Mouse (Mus musculus) liver, embryonic 15.5 days (tissue): ENCODE data around the gene Uchl5. TPM values are rescaled to one million over a fixed set of nuclear protein-coding genes. Genes with fewer than 3 reads are reported as not detected.
A peak's percentile ranks its signal among the peaks of the same experiment; 100 is the strongest.

Source experiments
- ATAC-seq: fragments of 200-750 bp; cut with Nextera tagmentation; 2 replicates; pipeline ENCODE4 v1.8.0; 2017; ENCODE audit warnings: moderate number of reproducible peaks, mild to moderate bottlenecking, moderate library complexity; ENCODE audit not compliant: insufficient read depth
- H3K27ac ChIP-seq: fragments of 300-500 bp; sonication (generic); replicated peaks from 2 replicates; pipeline ENCODE4 v1.5.1; 2015; ENCODE audit warnings: mild to moderate bottlenecking, inconsistent platforms
- H3K27me3 ChIP-seq: fragments of 300-500 bp; sonication (generic); 2 replicates; pipeline ENCODE4 v1.6.1; 2015; ENCODE audit warnings: mild to moderate bottlenecking, inconsistent platforms
- H3K36me3 ChIP-seq: fragments of 300-500 bp; sonication (generic); replicated peaks from 2 replicates; pipeline ENCODE4 v1.6.1; 2015; ENCODE audit warnings: moderate library complexity, mild to moderate bottlenecking, inconsistent platforms
- H3K4me1 ChIP-seq: fragments of 300-500 bp; sonication (generic); replicated peaks from 2 replicates; pipeline ENCODE4 v1.6.1; 2015; ENCODE audit warnings: inconsistent platforms
- H3K4me2 ChIP-seq: fragments of 300-500 bp; sonication (generic); 2 replicates; pipeline ENCODE4 v1.6.1; 2015; ENCODE audit warnings: moderate library complexity, mild to moderate bottlenecking, inconsistent platforms
- H3K4me3 ChIP-seq: fragments of 300-500 bp; sonication (generic); replicated peaks from 2 replicates; pipeline ENCODE4 v1.5.1; 2015; ENCODE audit warnings: mild to moderate bottlenecking, inconsistent platforms
- H3K9ac ChIP-seq: fragments of 300-500 bp; sonication (generic); 2 replicates; pipeline ENCODE4 v1.6.1; 2015; ENCODE audit warnings: moderate library complexity, mild to moderate bottlenecking, inconsistent platforms
- H3K9me3 ChIP-seq: fragments of 300-500 bp; sonication (generic); replicated peaks from 2 replicates; pipeline ENCODE4 v1.6.1; 2016; ENCODE audit warnings: inconsistent platforms
- WGBS: fragments of 180-500 bp; shearing (Covaris S2); methylation state at CpG from one replicate; pipeline ENCODE4 v1.1.7; 2015; ENCODE audit warnings: mixed read lengths; ENCODE audit not compliant: insufficient replicate concordance; 5-methylcytosine and 5-hydroxymethylcytosine counted together
- polyA plus RNA-seq: library from polyadenylated mRNA; unstranded; fragments of >200 nt; fragmentation: Nextera tagmentation; extraction: Ambion mirVana; gene quantifications from 2 replicates; pipeline ENCODE4 v1.2.1, GENCODE M21; 2015

Uchl5 gene
- polyA plus RNA-seq, 1 experiment from 2014 or later = 68.9 TPM

- H3K4me1 ChIP-seq = 0 out of 2 replicates have a peak, but pooled peaks cover 3% of the 10 kb centered on the region
- H3K27ac ChIP-seq = no peak overlapping the region
- H3K4me2 ChIP-seq = no peak overlapping the region
- WGBS = 83% methylated on average over 6 of the region's 6 CpGs
- no peaks in the 10 kb centered on the region for H3K9me3 ChIP-seq
- no peak for ATAC-seq
- H3K9ac ChIP-seq = no peak overlapping the region
- peaks cover 24% of the 10 kb centered on the region for H3K36me3 ChIP-seq
- H3K27me3 ChIP-seq = no peaks in the 10 kb centered on the region
- no peak overlapping the region for H3K4me3 ChIP-seq
Observed at GRCm38 (mm10) chr1:143809062-143809461, 32.0 kb downstream of the Uchl5 start.

- 0 out of 2 replicates have a peak, but pooled peaks cover 5% of the 10 kb centered on the region for H3K4me1 ChIP-seq
- 28% methylated on average over 7 of the region's 7 CpGs for WGBS
- no peak overlapping the region for H3K4me2 ChIP-seq
- H3K36me3 ChIP-seq = peaks cover 7% of the 10 kb centered on the region
- H3K27me3 ChIP-seq = no peaks in the 10 kb centered on the region
- no peaks in the 10 kb centered on the region for H3K9me3 ChIP-seq
- H3K27ac ChIP-seq = no peak overlapping the region
- H3K9ac ChIP-seq = no peak overlapping the region
- ATAC-seq = peak; percentile 68
- no peak overlapping the region for H3K4me3 ChIP-seq
Observed at GRCm38 (mm10) chr1:143813676-143814360, 36.7 kb downstream of the Uchl5 start.

DNA sequence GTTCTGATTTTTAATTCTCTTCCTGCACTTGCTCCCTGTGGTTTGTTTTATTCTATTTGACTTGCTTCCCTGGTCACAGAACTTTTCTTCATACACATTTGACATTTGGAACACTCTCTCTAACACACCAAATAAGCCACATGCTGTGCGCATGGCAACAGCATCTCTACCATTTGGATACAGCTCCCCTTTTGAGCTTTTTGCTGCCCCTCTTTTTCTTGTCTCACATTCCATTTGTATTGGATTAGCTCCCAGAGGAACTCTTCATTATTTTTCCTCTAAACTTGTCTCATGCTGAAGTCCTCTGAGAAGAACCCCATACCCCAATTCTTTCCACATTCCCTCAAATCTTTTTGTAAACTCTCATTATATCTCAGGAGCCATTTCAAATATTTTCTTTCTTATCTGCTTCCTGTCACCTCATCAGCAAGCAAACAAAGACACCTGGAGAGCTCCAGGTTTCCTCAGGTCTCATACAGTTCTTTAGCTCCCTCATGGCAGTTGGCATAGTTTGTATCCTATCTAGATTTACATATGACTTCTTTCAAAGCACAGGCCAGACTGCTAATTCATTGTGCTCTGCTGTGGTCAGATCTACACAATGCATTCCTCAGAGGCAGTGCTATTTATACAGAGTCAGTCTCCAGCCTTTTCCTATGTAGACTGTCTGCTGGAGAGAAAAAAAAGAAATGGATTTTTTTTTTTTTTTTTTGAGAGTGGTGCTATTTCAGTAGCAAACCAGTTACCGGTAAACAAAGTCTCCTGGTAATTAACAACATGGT lies 43.2 kb downstream of the Uchl5 start:
- WGBS = 76% methylated on average over 2 of the region's 2 CpGs
- no peaks in the 10 kb centered on the region for H3K27me3 ChIP-seq
- H3K9me3 ChIP-seq = no peaks in the 10 kb centered on the region
- no peaks in the 10 kb centered on the region for H3K4me1 ChIP-seq
- H3K4me3 ChIP-seq = no peak overlapping the region
- no peaks in the 10 kb centered on the region for H3K36me3 ChIP-seq
- no peak overlapping the region for H3K9ac ChIP-seq
- no peak overlapping the region for H3K4me2 ChIP-seq
- no peak for ATAC-seq
- H3K27ac ChIP-seq = no peak overlapping the region

DNA sequence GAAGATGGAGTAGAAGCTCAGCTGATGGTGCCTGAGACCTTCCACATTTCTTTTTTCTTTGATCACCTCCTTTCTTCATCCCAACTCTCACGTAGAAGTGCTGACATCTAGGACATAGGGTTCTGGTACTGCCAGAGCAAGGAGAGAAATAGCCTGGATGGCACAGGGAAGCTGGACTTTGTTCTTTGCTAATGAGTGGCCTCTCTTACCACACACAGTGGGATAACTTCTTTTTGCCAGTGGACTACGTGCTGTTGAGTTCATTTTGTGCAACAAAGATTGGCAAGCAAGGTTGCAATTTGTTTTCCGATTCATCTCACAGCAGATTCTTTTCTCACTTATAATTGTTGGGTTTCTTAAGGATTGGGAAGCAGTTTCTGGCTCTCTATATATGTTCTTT lies 45.6 kb downstream of the Uchl5 start:
- H3K36me3 ChIP-seq = no peaks in the 10 kb centered on the region
- 60% methylated on average over 3 of the region's 3 CpGs for WGBS
- H3K9ac ChIP-seq = no peak overlapping the region
- no peaks in the 10 kb centered on the region for H3K4me1 ChIP-seq
- no peak overlapping the region for H3K4me2 ChIP-seq
- H3K27me3 ChIP-seq = no peaks in the 10 kb centered on the region
- ATAC-seq = no peak
- H3K27ac ChIP-seq = no peak overlapping the region
- no peaks in the 10 kb centered on the region for H3K9me3 ChIP-seq
- H3K4me3 ChIP-seq = no peak overlapping the region

- no peak overlapping the region for H3K9ac ChIP-seq
- no peaks in the 10 kb centered on the region for H3K4me1 ChIP-seq
- H3K27ac ChIP-seq = no peak overlapping the region
- no peaks in the 10 kb centered on the region for H3K27me3 ChIP-seq
- H3K36me3 ChIP-seq = no peaks in the 10 kb centered on the region
- WGBS = 67% methylated on average over 3 of the region's 3 CpGs
- H3K4me2 ChIP-seq = no peak overlapping the region
- H3K4me3 ChIP-seq = no peak overlapping the region
- no peaks in the 10 kb centered on the region for H3K9me3 ChIP-seq
- no peak for ATAC-seq
Observed at GRCm38 (mm10) chr1:143830713-143831112, 53.6 kb downstream of the Uchl5 start.

- 46% methylated on average over 7 of the region's 7 CpGs for WGBS
- H3K27me3 ChIP-seq = no peaks in the 10 kb centered on the region
- no peak overlapping the region for H3K4me2 ChIP-seq
- ATAC-seq = no peak
- H3K9me3 ChIP-seq = no peaks in the 10 kb centered on the region
- H3K9ac ChIP-seq = no peak overlapping the region
- H3K36me3 ChIP-seq = no peaks in the 10 kb centered on the region
- H3K4me1 ChIP-seq = no peaks in the 10 kb centered on the region
- no peak overlapping the region for H3K27ac ChIP-seq
- no peak overlapping the region for H3K4me3 ChIP-seq
Observed at GRCm38 (mm10) chr1:143836363-143837182, 59.5 kb downstream of the Uchl5 start.

- WGBS = 63% methylated on average over 4 of the region's 4 CpGs
- H3K4me3 ChIP-seq = no peak overlapping the region
- H3K4me2 ChIP-seq = no peak overlapping the region
- no peak for ATAC-seq
- no peak overlapping the region for H3K27ac ChIP-seq
- no peaks in the 10 kb centered on the region for H3K27me3 ChIP-seq
- H3K4me1 ChIP-seq = no peaks in the 10 kb centered on the region
- H3K9ac ChIP-seq = no peak overlapping the region
- no peaks in the 10 kb centered on the region for H3K9me3 ChIP-seq
- no peaks in the 10 kb centered on the region for H3K36me3 ChIP-seq
Observed at GRCm38 (mm10) chr1:143837681-143838080, 60.6 kb downstream of the Uchl5 start.

GRCm38 (mm10) chr1:143838896-143839410 lies 61.9 kb downstream of the Uchl5 start:
- Histone ChIP-seq H3K4me2 (no peak overlapping the region), H3K9ac (no peak overlapping the region), H3K4me1 (no peaks in the 10 kb centered on the region), H3K9me3 (no peaks in the 10 kb centered on the region), H3K27me3 (no peaks in the 10 kb centered on the region), H3K36me3 (no peaks in the 10 kb centered on the region), H3K27ac (no peak overlapping the region), H3K4me3 (no peak overlapping the region)
- 43% methylated on average over 2 of the region's 2 CpGs for WGBS
- ATAC-seq = no peak

GRCm38 (mm10) chr1:143852329-143852728 lies 75.3 kb downstream of the Uchl5 start:
- WGBS = 22% methylated on average over 4 of the region's 4 CpGs
- no peak overlapping the region for H3K4me2 ChIP-seq
- no peak overlapping the region for H3K9ac ChIP-seq
- no peaks in the 10 kb centered on the region for H3K36me3 ChIP-seq
- H3K27me3 ChIP-seq = no peaks in the 10 kb centered on the region
- no peak for ATAC-seq
- no peak overlapping the region for H3K4me3 ChIP-seq
- H3K9me3 ChIP-seq = no peaks in the 10 kb centered on the region
- no peak overlapping the region for H3K27ac ChIP-seq
- H3K4me1 ChIP-seq = no peaks in the 10 kb centered on the region

DNA sequence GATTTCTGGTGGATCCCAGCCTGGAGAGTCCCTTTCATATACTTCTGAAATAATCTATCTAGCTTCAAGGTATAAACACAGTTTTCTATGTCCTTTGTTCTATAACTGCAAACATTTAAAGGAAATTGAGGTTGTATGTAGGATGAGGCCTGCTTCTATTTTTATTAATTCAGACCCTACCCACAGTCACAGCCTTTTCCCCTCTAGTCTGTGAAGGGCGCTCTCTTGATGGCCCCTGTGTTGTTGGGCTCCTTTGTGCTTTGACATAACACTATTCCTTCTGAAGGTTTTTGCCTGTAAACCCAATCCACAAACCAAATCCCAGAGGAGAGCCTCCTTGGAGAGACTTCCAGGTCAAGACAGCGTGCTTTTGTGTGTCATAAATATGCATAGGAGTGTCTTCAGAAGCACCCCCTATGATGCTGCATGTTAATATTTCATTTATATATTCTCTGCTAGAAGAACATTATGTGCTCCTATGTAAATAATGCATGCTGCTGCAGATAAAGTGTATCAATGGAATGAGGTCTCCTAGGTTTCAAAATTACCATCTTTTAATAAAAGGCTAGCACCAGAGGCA lies 75.8 kb downstream of the Uchl5 start:
- H3K27ac ChIP-seq = no peak overlapping the region
- ATAC-seq = no peak

More for the DNA sequence above, 75.8 kb downstream of the Uchl5 start:
- Histone ChIP-seq H3K36me3 (no peaks in the 10 kb centered on the region), H3K9ac (no peak overlapping the region), H3K4me3 (no peak overlapping the region), H3K9me3 (no peaks in the 10 kb centered on the region), H3K4me2 (no peak overlapping the region), H3K4me1 (no peaks in the 10 kb centered on the region), H3K27me3 (no peaks in the 10 kb centered on the region)
- 46% methylated on average over 2 of the region's 2 CpGs for WGBS
